Mouse (Mus musculus) monocyte, adult 5-6 weeks (primary cell): ENCODE data around the gene Sox10. TPM values are rescaled to one million over a fixed set of nuclear protein-coding genes. Genes with fewer than 3 reads are reported as not detected.

Experiments used
- ATAC-seq: fragments of 153-309, 156-312 bp; replicated peaks from 2 replicates; pipeline ENCODE4 v1.8.0; 2017; ENCODE audit warnings: mild to moderate bottlenecking; ENCODE audit not compliant: low TSS enrichment, insufficient number of reproducible peaks, severe bottlenecking, poor library complexity, low FRiP score
- total RNA-seq: library from RNA; stranded (forward); fragments of 200-1000, 200-491, 200-594 nt; gene quantifications from 3 replicates; pipeline ENCODE4 v1.2.3, GENCODE M21; 2017

The Sox10 gene
- not detected in 3 replicates for total RNA-seq

- no peak for ATAC-seq
These were observed at the start of gene Sox10 for GRCm38 (mm10) chr15:79165140-79165539. TSS of gene Sox10 (minus strand) at chr15:79165240.

- ATAC-seq: no peak
These were observed 48.6 kb upstream of the Sox10 start for GRCm38 (mm10) chr15:79213591-79213990.

GRCm38 (mm10) chr15:79212750-79213446 lies 47.9 kb upstream of the Sox10 start:
- no peak for ATAC-seq

- ATAC-seq: no peak
These were observed 45.3 kb upstream of the Sox10 start for GRCm38 (mm10) chr15:79210357-79210756.

GRCm38 (mm10) chr15:79208758-79209439 lies 43.9 kb upstream of the Sox10 start:
- peak; percentile 93 for ATAC-seq

- ATAC-seq: no peak
These were observed 43.2 kb upstream of the Sox10 start for GRCm38 (mm10) chr15:79208211-79208610.

GRCm38 (mm10) chr15:79202575-79202974 lies 37.5 kb upstream of the Sox10 start:
- no peak for ATAC-seq

GRCm38 (mm10) chr15:79201491-79202150 lies 36.6 kb upstream of the Sox10 start:
- ATAC-seq: no peak

- no peak for ATAC-seq
These were observed 34.4 kb upstream of the Sox10 start for GRCm38 (mm10) chr15:79199390-79199976.

GRCm38 (mm10) chr15:79195492-79195891 lies 30.5 kb upstream of the Sox10 start:
- ATAC-seq: no peak

GRCm38 (mm10) chr15:79194946-79195345 lies 29.9 kb upstream of the Sox10 start:
- no peak for ATAC-seq

- no peak for ATAC-seq
These were observed 29.0 kb upstream of the Sox10 start for GRCm38 (mm10) chr15:79194048-79194447.

GRCm38 (mm10) chr15:79192885-79193845 lies 28.1 kb upstream of the Sox10 start:
- no peak for ATAC-seq

GRCm38 (mm10) chr15:79192450-79192849 lies 27.4 kb upstream of the Sox10 start:
- ATAC-seq: no peak

- ATAC-seq: no peak
These were observed 26.4 kb upstream of the Sox10 start for GRCm38 (mm10) chr15:79191426-79191825.

GRCm38 (mm10) chr15:79187819-79188218 lies 22.8 kb upstream of the Sox10 start:
- ATAC-seq: no peak

GRCm38 (mm10) chr15:79185213-79185612 lies 20.2 kb upstream of the Sox10 start:
- ATAC-seq: no peak

GRCm38 (mm10) chr15:79176905-79177304 lies 11.9 kb upstream of the Sox10 start:
- ATAC-seq: no peak
